Mouse (Mus musculus) liver, embryonic 16.5 days (tissue): Measurements from ENCODE around the gene Ak4. TPM values are rescaled to one million over a fixed set of nuclear protein-coding genes. Genes with fewer than 3 reads are reported as not detected.

Experiments
- ATAC-seq: fragments of 200-750 bp; cut with Nextera tagmentation; 2 replicates; pipeline ENCODE4 v1.8.0; 2017; ENCODE audit warnings: low read depth, mild to moderate bottlenecking, moderate number of reproducible peaks, moderate library complexity
- H3K27ac ChIP-seq: fragments of 300-500 bp; sonication (generic); 2 replicates; pipeline ENCODE4 v1.5.1; 2014; ENCODE audit warnings: mild to moderate bottlenecking, low read length
- H3K27me3 ChIP-seq: fragments of 300-500 bp; sonication (generic); 2 replicates; pipeline ENCODE4 v1.6.1; 2014; ENCODE audit warnings: low read depth, low read length, mixed read lengths; ENCODE audit not compliant: control insufficient read depth, insufficient read depth
- H3K36me3 ChIP-seq: fragments of 300-500 bp; sonication (generic); 2 replicates; pipeline ENCODE4 v1.6.1; 2014; ENCODE audit warnings: mild to moderate bottlenecking; ENCODE audit not compliant: control insufficient read depth, insufficient read depth
- H3K4me1 ChIP-seq: fragments of 300-500 bp; sonication (generic); 2 replicates; pipeline ENCODE4 v1.6.1; 2014; ENCODE audit warnings: low read depth, low read length, mixed read lengths; ENCODE audit not compliant: control insufficient read depth
- H3K4me2 ChIP-seq: fragments of 300-500 bp; sonication (generic); 2 replicates; pipeline ENCODE4 v1.6.1; 2014; ENCODE audit warnings: low read depth, low read length, mixed read lengths
- H3K4me3 ChIP-seq: fragments of 300-500 bp; sonication (generic); 2 replicates; pipeline ENCODE4 v1.5.1; 2014; ENCODE audit warnings: low read depth, mild to moderate bottlenecking, low read length
- H3K9ac ChIP-seq: fragments of 300-500 bp; sonication (generic); 2 replicates; pipeline ENCODE4 v1.6.1; 2014; ENCODE audit warnings: low read depth, low read length
- H3K9me3 ChIP-seq: fragments of 300-500 bp; sonication (generic); replicated peaks from 2 replicates; pipeline ENCODE4 v1.6.1; 2016; ENCODE audit warnings: low read length; ENCODE audit not compliant: control insufficient read depth
- WGBS: fragments of 180-500 bp; shearing (Covaris S2); extraction: QIAGEN DNeasy Blood & Tissue Kit; methylation state at CpG from one replicate; pipeline ENCODE4 v1.1.7; 2014; ENCODE audit not compliant: insufficient replicate concordance; 5-methylcytosine and 5-hydroxymethylcytosine counted together
- polyA plus RNA-seq: library from polyadenylated mRNA; unstranded; fragments of >200 nt; fragmentation: Nextera tagmentation; extraction: Ambion mirVana; gene quantifications from 2 replicates; pipeline ENCODE4 v1.2.1, GENCODE M21; 2015

Gene Ak4
- polyA plus RNA-seq, 1 experiment from 2014 or later = 24.3 TPM

- ATAC-seq = peak; percentile 66
- no peak overlapping the region for H3K9ac ChIP-seq
- H3K4me3 ChIP-seq = no peak overlapping the region
- no peak overlapping the region for H3K27ac ChIP-seq
- H3K4me1 ChIP-seq = no peaks in the 10 kb centered on the region; the same call in 1 of the 2 replicates
- no peaks in the 10 kb centered on the region for H3K27me3 ChIP-seq
- H3K9me3 ChIP-seq = no peaks in the 10 kb centered on the region
- H3K36me3 ChIP-seq = no peaks in the 10 kb centered on the region
- 66% methylated on average over 11 of the region's 11 CpGs for WGBS
- H3K4me2 ChIP-seq = no peak overlapping the region
Observed at GRCm38 (mm10) chr4:101427886-101428680, 9.0 kb downstream of the Ak4 start.

GRCm38 (mm10) chr4:101429073-101429472 is 10.0 kb downstream of the Ak4 start:
- Histone ChIP-seq H3K4me1 (no peaks in the 10 kb centered on the region; the same call in 1 of the 2 replicates), H3K27ac (peak overlapping the region; percentile 57), H3K9ac (no peak overlapping the region), H3K9me3 (no peaks in the 10 kb centered on the region), H3K4me2 (no peak overlapping the region), H3K4me3 (no peak overlapping the region), H3K27me3 (no peaks in the 10 kb centered on the region), H3K36me3 (no peaks in the 10 kb centered on the region)
- ATAC-seq = peak; percentile 56
- WGBS = 40% methylated on average over 2 of the region's 2 CpGs

GRCm38 (mm10) chr4:101430000-101430399 is 10.9 kb downstream of the Ak4 start:
- 76% methylated on average over 6 of the region's 6 CpGs for WGBS
- Histone ChIP-seq H3K9ac (no peak overlapping the region), H3K4me3 (no peak overlapping the region), H3K27me3 (no peaks in the 10 kb centered on the region), H3K27ac (no peak overlapping the region), H3K4me2 (no peak overlapping the region), H3K36me3 (no peaks in the 10 kb centered on the region), H3K4me1 (no peaks in the 10 kb centered on the region; the same call in 1 of the 2 replicates), H3K9me3 (no peaks in the 10 kb centered on the region)
- ATAC-seq = 0 out of 2 replicates have a peak, but pooled peaks have one; percentile 28

- H3K4me3 ChIP-seq = no peak overlapping the region
Observed at GRCm38 (mm10) chr4:101436761-101437512, 17.9 kb downstream of the Ak4 start.

GRCm38 (mm10) chr4:101438271-101438670 is 19.2 kb downstream of the Ak4 start:
- 69% methylated on average over 8 of the region's 8 CpGs for WGBS
- no peaks in the 10 kb centered on the region for H3K36me3 ChIP-seq
- ATAC-seq = no peak
- H3K4me3 ChIP-seq = no peak overlapping the region
- no peaks in the 10 kb centered on the region for H3K27me3 ChIP-seq
- H3K4me1 ChIP-seq = no peaks in the 10 kb centered on the region
- no peak overlapping the region for H3K9ac ChIP-seq
- H3K4me2 ChIP-seq = no peak overlapping the region
- no peak overlapping the region for H3K27ac ChIP-seq
- no peaks in the 10 kb centered on the region for H3K9me3 ChIP-seq

More at GRCm38 (mm10) chr4:101436761-101437512, 17.9 kb downstream of the Ak4 start:
- Histone ChIP-seq H3K36me3 (no peaks in the 10 kb centered on the region), H3K27ac (no peak overlapping the region), H3K27me3 (no peaks in the 10 kb centered on the region), H3K4me1 (no peaks in the 10 kb centered on the region), H3K9me3 (no peaks in the 10 kb centered on the region), H3K4me2 (no peak overlapping the region), H3K9ac (no peak overlapping the region)
- 75% methylated on average over 8 of the region's 8 CpGs for WGBS
- no peak for ATAC-seq

- 0 out of 2 replicates have a peak, but pooled peaks have one; percentile 35 for ATAC-seq
- no peaks in the 10 kb centered on the region for H3K4me1 ChIP-seq
- H3K4me2 ChIP-seq = no peak overlapping the region
- no peak overlapping the region for H3K4me3 ChIP-seq
- no peaks in the 10 kb centered on the region for H3K27me3 ChIP-seq
- no peak overlapping the region for H3K27ac ChIP-seq
- no peaks in the 10 kb centered on the region for H3K9me3 ChIP-seq
- no peaks in the 10 kb centered on the region for H3K36me3 ChIP-seq
- 36% methylated on average over 13 of the region's 13 CpGs for WGBS
- no peak overlapping the region for H3K9ac ChIP-seq
Observed at GRCm38 (mm10) chr4:101439738-101440389, 20.8 kb downstream of the Ak4 start.

GRCm38 (mm10) chr4:101442791-101443190 is 23.7 kb downstream of the Ak4 start:
- Histone ChIP-seq H3K4me3 (no peak overlapping the region), H3K27ac (no peak overlapping the region), H3K4me1 (no peaks in the 10 kb centered on the region), H3K4me2 (no peak overlapping the region), H3K9ac (no peak overlapping the region), H3K27me3 (no peaks in the 10 kb centered on the region), H3K9me3 (no peaks in the 10 kb centered on the region), H3K36me3 (no peaks in the 10 kb centered on the region)
- WGBS = 63% methylated on average over 2 of the region's 2 CpGs
- ATAC-seq = no peak

GRCm38 (mm10) chr4:101443419-101443991 is 24.4 kb downstream of the Ak4 start:
- 57% methylated on average over 7 of the region's 7 CpGs for WGBS
- Histone ChIP-seq H3K4me3 (no peak overlapping the region), H3K4me1 (no peaks in the 10 kb centered on the region), H3K9me3 (no peaks in the 10 kb centered on the region), H3K27me3 (no peaks in the 10 kb centered on the region), H3K27ac (no peak overlapping the region), H3K9ac (no peak overlapping the region), H3K36me3 (no peaks in the 10 kb centered on the region), H3K4me2 (no peak overlapping the region)
- no peak for ATAC-seq
